Mouse (Mus musculus) left cerebral cortex, adult 2 months (tissue): ENCODE measurements around the gene Insig2. TPM values are rescaled to one million over a fixed set of nuclear protein-coding genes. Genes with fewer than 3 reads are reported as not detected.

Experiments
- DNase-seq, 2 experiments: peaks; one replicate each; pipeline ENCODE4 v3.0.0; 2021 to 2022; ENCODE audit warnings: low spot score in 2 of 2, mixed read lengths in 1 of 2; ENCODE audit errors: extremely low spot score in 1 of 2
- H3K27ac ChIP-seq: fragments of 200-600 bp; 2 replicates; pipeline ENCODE4 v1.8.1; 2022
- H3K4me3 ChIP-seq: fragments of 200-600 bp; 2 replicates; pipeline ENCODE4 v1.8.1; 2022
- CTCF ChIP-seq: fragments of 200-600 bp; IDR thresholded peaks from 2 replicates; pipeline ENCODE4 v1.8.1; 2022; ENCODE audit warnings: antibody characterized with exemption, mild to moderate bottlenecking, moderate library complexity
- intact Hi-C: fragments of 180-260 bp; cut with DNase I; formaldehyde crosslinking; loops from one replicate; pipeline ENCODE4 v1.15.1; 2025
- total RNA-seq, 2 experiments: library from RNA; stranded (reverse); gene quantifications; 2 replicates each; pipeline ENCODE4 v1.2.3; 2021

The Insig2 gene
- total RNA-seq, 2 experiments from 2014 or later = 64.7 to 65.7 TPM

DNA sequence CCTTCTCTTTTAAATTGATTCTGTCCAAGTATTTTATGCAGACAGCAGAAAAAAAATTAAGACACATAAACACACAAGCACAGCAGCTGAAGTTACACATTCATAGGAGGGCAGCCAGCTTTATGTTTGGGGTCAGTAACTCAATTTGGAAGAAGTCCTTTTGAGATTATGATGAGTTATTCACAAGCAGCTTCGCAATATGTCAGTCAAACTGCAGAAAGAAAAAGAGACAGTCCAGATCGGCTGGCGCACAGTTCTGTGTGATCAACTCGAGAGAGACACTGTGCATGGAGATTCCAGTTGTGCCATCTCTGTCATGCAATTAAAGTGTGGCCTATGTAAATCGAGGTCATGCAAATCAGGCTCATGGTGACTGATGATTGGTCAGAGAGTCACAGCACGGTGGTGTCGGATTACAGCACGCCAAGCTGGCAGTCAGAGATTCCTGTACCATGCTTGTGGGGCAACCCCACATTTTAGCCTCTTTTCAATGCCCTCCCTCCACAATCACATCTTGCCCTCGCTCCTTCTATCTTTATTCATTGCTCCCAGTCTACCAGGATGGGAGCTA, 72.1 kb downstream of the Insig2 start:
- no peak for TF ChIP-seq CTCF
- Histone ChIP-seq H3K27ac (no peak overlapping the region), H3K4me3 (no peak overlapping the region)
- DNase-seq = no peak
- intact Hi-C loops = no loop called here

Other genes starting within 250 kb of the Insig2 start
- 10 to 100 TPM; 23.4 to 28.5 TPM for gene Ccdc93, start 98.5 kb upstream of the Insig2 start, total RNA-seq
- gene Htr5b, start 195.9 kb upstream of the Insig2 start, total RNA-seq = 1 to 10 TPM; 2.1 to 3.2 TPM
- 10 to 100 TPM; 25.9 to 27.8 TPM for gene Ddx18, start 235.4 kb upstream of the Insig2 start, total RNA-seq